Mouse (Mus musculus) liver, embryonic 14.5 days (tissue): ENCODE measurements around the gene Tpx2. TPM values are rescaled to one million over a fixed set of nuclear protein-coding genes. Genes with fewer than 3 reads are reported as not detected.

Experiments used
- ATAC-seq: fragments of 200-750 bp; cut with Nextera tagmentation; 2 replicates; pipeline ENCODE4 v1.8.0; 2017; ENCODE audit warnings: moderate number of reproducible peaks, mild to moderate bottlenecking, moderate library complexity; ENCODE audit not compliant: insufficient read depth
- DNase-seq, 3 experiments: peaks; one replicate each; pipeline ENCODE4 v3.0.0-alpha.2; 2012 to 2013; ENCODE audit warnings: low read depth in 3 of 3, low spot score in 3 of 3
- H3K27ac ChIP-seq: fragments of 300-500 bp; sonication (generic); 2 replicates; pipeline ENCODE4 v1.5.1; 2014; ENCODE audit warnings: moderate library complexity, mild to moderate bottlenecking, control low read depth, inconsistent platforms
- H3K27me3 ChIP-seq: fragments of 300-500 bp; sonication (generic); 2 replicates; pipeline ENCODE4 v1.6.1; 2014; ENCODE audit warnings: mild to moderate bottlenecking, low read length, moderate library complexity; ENCODE audit not compliant: control insufficient read depth, insufficient read depth
- H3K36me3 ChIP-seq: fragments of 300-500 bp; sonication (generic); replicated peaks from 2 replicates; pipeline ENCODE4 v1.6.1; 2014; ENCODE audit warnings: low read depth; ENCODE audit not compliant: control insufficient read depth, insufficient read depth
- H3K4me1 ChIP-seq, 2 experiments: fragments of 200-500 bp in 1 of 2; fragments of 300-500 bp in 1 of 2; sonication (generic) in 1 of 2; replicated peaks; 2 replicates each; pipeline ENCODE4 v1.6.1; 2012 to 2014; ENCODE audit warnings: antibody characterized with exemption in 1 of 2, inconsistent platforms in 1 of 2, low read length in 1 of 2; ENCODE audit not compliant: control insufficient read depth in 2 of 2, insufficient read depth in 2 of 2
- H3K4me2 ChIP-seq: fragments of 300-500 bp; sonication (generic); 2 replicates; pipeline ENCODE4 v1.6.1; 2014; ENCODE audit warnings: low read depth, mild to moderate bottlenecking, control low read depth, moderate library complexity
- H3K4me3 ChIP-seq, 2 experiments: fragments of 200-500 bp in 1 of 2; fragments of 300-500 bp in 1 of 2; sonication (generic) in 1 of 2; 2 replicates each; pipeline ENCODE4 v1.5.1; 2012 to 2014; ENCODE audit warnings: low read depth in 2 of 2, low read length in 2 of 2, mild to moderate bottlenecking in 2 of 2, control low read depth in 1 of 2, inconsistent platforms in 1 of 2, moderate library complexity in 1 of 2; ENCODE audit not compliant: insufficient read depth in 1 of 2
- H3K9ac ChIP-seq: fragments of 300-500 bp; sonication (generic); replicated peaks from 2 replicates; pipeline ENCODE4 v1.6.1; 2014; ENCODE audit warnings: mild to moderate bottlenecking, control low read depth, moderate library complexity
- H3K9me3 ChIP-seq: fragments of 300-500 bp; sonication (generic); 2 replicates; pipeline ENCODE4 v1.6.1; 2016; ENCODE audit warnings: low read length, mixed read lengths; ENCODE audit not compliant: control insufficient read depth
- CTCF ChIP-seq: IDR thresholded peaks from 2 replicates; pipeline ENCODE4 v1.5.1; 2016; ENCODE audit warnings: antibody characterized with exemption, low read depth, control low read depth
- EP300 ChIP-seq: IDR thresholded peaks from 2 replicates; pipeline ENCODE4 v1.6.1; 2016; ENCODE audit warnings: antibody characterized with exemption, low read depth
- WGBS: fragments of 180-500 bp; shearing (Covaris S2); extraction: QIAGEN DNeasy Blood & Tissue Kit; methylation state at CpG from one replicate; pipeline ENCODE4 v1.1.7; 2014; ENCODE audit not compliant: insufficient replicate concordance; 5-methylcytosine and 5-hydroxymethylcytosine counted together
- polyA plus RNA-seq, 2 experiments: library from polyadenylated mRNA; depleted of rRNA in 1 of 2; stranded (reverse) in 1 of 2; unstranded in 1 of 2; fragments of >200 nt; fragmentation: Nextera tagmentation in 1 of 2; extraction: Ambion mirVana in 1 of 2; gene quantifications; 2 replicates each; pipeline versions ENCODE4 v1.2.1 to v1.2.3; 2012 to 2014

Gene Tpx2
- 25.1 and 47.1 TPM in 2 replicates for polyA plus RNA-seq (2012; rRNA removed)
- polyA plus RNA-seq (2014; fragmentation: Nextera tagmentation; extraction: Ambion mirVana) = 80.9 and 82.6 TPM in 2 replicates

GRCm38 (mm10) chr2:152847815-152848302 is at the start of gene Tpx2:
Gene Tpx2 (plus strand): TSS chr2:152847964.
- WGBS = under 1% methylated on average over 34 of the region's 34 CpGs
- Histone ChIP-seq H3K27me3 (no peaks in the 10 kb centered on the region), H3K36me3 (peaks cover 39% of the 10 kb centered on the region), H3K9me3 (no peaks in the 10 kb centered on the region), H3K4me2 (peak within 1 kb of the TSS; percentile 95), H3K4me1 (peaks cover 12 to 14% of the 10 kb centered on the region in 2 experiments; a peak in 3 of 4 replicates), H3K27ac (peak within 1 kb of the TSS; percentile 89), H3K4me3 (peak within 1 kb of the TSS; percentile 98 to 99), H3K9ac (peak within 1 kb of the TSS; percentile 98)
- TF ChIP-seq CTCF = peak; percentile 42; the same call in 1 of the 2 replicates
- TF ChIP-seq EP300 = peak; percentile 44
- peak; percentile 98 for ATAC-seq
- peak; percentile 99 to 100 (median 100) for DNase-seq

GRCm38 (mm10) chr2:152799954-152800761 is 47.6 kb upstream of the Tpx2 start:
- Histone ChIP-seq H3K4me3 (no peak overlapping the region), H3K27me3 (no peaks in the 10 kb centered on the region), H3K4me2 (no peak overlapping the region), H3K9me3 (no peaks in the 10 kb centered on the region), H3K36me3 (peaks cover 3% of the 10 kb centered on the region; the same call in 1 of the 2 replicates), H3K9ac (no peak overlapping the region), H3K27ac (no peak overlapping the region), H3K4me1 (peaks cover 35 to 41% of the 10 kb centered on the region in 2 experiments)
- TF ChIP-seq EP300 (no peak), CTCF (no peak)
- ATAC-seq (no peak), DNase-seq (no peak)
- WGBS = 63% methylated on average over 7 of the region's 7 CpGs

GRCm38 (mm10) chr2:152800762-152801113 is 47.0 kb upstream of the Tpx2 start:
- DNase-seq (no peak), ATAC-seq (no peak)
- Histone ChIP-seq H3K4me3 (no peak overlapping the region), H3K27ac (no peak overlapping the region), H3K36me3 (peaks cover 3% of the 10 kb centered on the region; the same call in 1 of the 2 replicates), H3K9ac (no peak overlapping the region), H3K27me3 (no peaks in the 10 kb centered on the region), H3K4me2 (no peak overlapping the region), H3K9me3 (no peaks in the 10 kb centered on the region), H3K4me1 (peaks cover 41 to 45% of the 10 kb centered on the region in 2 experiments)
- TF ChIP-seq EP300 (no peak), CTCF (peak; percentile 10; the same call in 1 of the 2 replicates)

GRCm38 (mm10) chr2:152802303-152802702 is 45.5 kb upstream of the Tpx2 start:
- TF ChIP-seq CTCF (no peak), EP300 (no peak)
- H3K27ac ChIP-seq = no peak overlapping the region
- H3K4me1 ChIP-seq = peaks cover 57 to 58% of the 10 kb centered on the region in 2 experiments
- no peaks in the 10 kb centered on the region for H3K27me3 ChIP-seq
- no peaks in the 10 kb centered on the region for H3K9me3 ChIP-seq
- no peak for ATAC-seq
- H3K36me3 ChIP-seq = peaks cover 15% of the 10 kb centered on the region
- H3K4me3 ChIP-seq = no peak overlapping the region
- H3K9ac ChIP-seq = no peak overlapping the region
- DNase-seq = no peak
- no peak overlapping the region for H3K4me2 ChIP-seq
- WGBS = 88% methylated on average over 10 of the region's 10 CpGs

- no peak for DNase-seq
- no peaks in the 10 kb centered on the region for H3K9me3 ChIP-seq
- TF ChIP-seq CTCF (no peak), EP300 (no peak)
- H3K36me3 ChIP-seq = peaks cover 15% of the 10 kb centered on the region
- H3K4me1 ChIP-seq = peaks cover 56 to 60% of the 10 kb centered on the region in 2 experiments
- 73% methylated on average over 5 of the region's 5 CpGs for WGBS
- peak overlapping the region; percentile 50 for H3K27ac ChIP-seq
- peak overlapping the region; percentile 47; the same call in 1 of the 2 replicates for H3K9ac ChIP-seq
- H3K4me3 ChIP-seq = 0 out of 4 replicates have a peak overlapping the region, but pooled peaks of 1 of the 2 experiments have one; percentile 14
- H3K4me2 ChIP-seq = peak overlapping the region; percentile 48
- ATAC-seq = peak; percentile 24; the same call in 1 of the 2 replicates
- no peaks in the 10 kb centered on the region for H3K27me3 ChIP-seq
These were observed 44.7 kb upstream of the Tpx2 start for GRCm38 (mm10) chr2:152803081-152803480.
